Mouse (Mus musculus) telencephalon, adult 2 months (tissue): ENCODE results near the gene Ppat.
"Not testable (repeated sequence)": the region's sequence is repeated elsewhere in the genome, so short reads cannot be mapped to it uniquely, and the experiment has no call there.

Experiments used
- DNase-seq: peaks from one replicate; pipeline ENCODE4 v3.0.0-alpha.2; 2011; ENCODE audit warnings: low read depth, low spot score

Ppat gene

GRCm38 (mm10) chr5:76947758-76948157, 3.6 kb downstream of the Ppat start:
- DNase-seq: no peak

- no peak for DNase-seq
These were observed 4.2 kb downstream of the Ppat start for GRCm38 (mm10) chr5:76947142-76947541.

GRCm38 (mm10) chr5:76945678-76946033, 5.7 kb downstream of the Ppat start:
- no peak for DNase-seq

- no peak for DNase-seq
These were observed 6.3 kb downstream of the Ppat start for GRCm38 (mm10) chr5:76944965-76945677.

- no peak for DNase-seq
These were observed 8.9 kb downstream of the Ppat start for GRCm38 (mm10) chr5:76942505-76942904.

- DNase-seq: no peak
These were observed 9.4 kb downstream of the Ppat start for GRCm38 (mm10) chr5:76941975-76942374.

- no peak for DNase-seq
These were observed 11.7 kb downstream of the Ppat start for GRCm38 (mm10) chr5:76939717-76940116.

- DNase-seq: no peak
These were observed 22.0 kb downstream of the Ppat start for GRCm38 (mm10) chr5:76929180-76929877.

- DNase-seq: peak; percentile 64
These were observed 23.1 kb downstream of the Ppat start for GRCm38 (mm10) chr5:76928124-76928832.

GRCm38 (mm10) chr5:76924296-76924695, 27.1 kb downstream of the Ppat start:
- DNase-seq: no peak

- no peak for DNase-seq
These were observed 27.9 kb downstream of the Ppat start for GRCm38 (mm10) chr5:76923428-76923827.

GRCm38 (mm10) chr5:76922833-76923232, 28.5 kb downstream of the Ppat start:
- no peak for DNase-seq

GRCm38 (mm10) chr5:76912522-76912921, 38.9 kb downstream of the Ppat start:
- not testable (repeated sequence) for DNase-seq

- DNase-seq: no peak
These were observed 40.6 kb downstream of the Ppat start for GRCm38 (mm10) chr5:76910807-76911206.

GRCm38 (mm10) chr5:76906155-76906499, 45.3 kb downstream of the Ppat start:
- no peak for DNase-seq

- DNase-seq: peak; percentile 92
These were observed 45.8 kb downstream of the Ppat start, which contains the start of gene Aasdh for GRCm38 (mm10) chr5:76905405-76906154. Aasdh (minus strand) TSS chr5:76905514.

GRCm38 (mm10) chr5:76904713-76905404, 46.5 kb downstream of the Ppat start:
- no peak for DNase-seq

GRCm38 (mm10) chr5:76902131-76902530, 49.2 kb downstream of the Ppat start:
- DNase-seq: no peak

GRCm38 (mm10) chr5:76893084-76893483, 58.3 kb downstream of the Ppat start:
- no peak for DNase-seq

- no peak for DNase-seq
These were observed 58.8 kb downstream of the Ppat start for GRCm38 (mm10) chr5:76892608-76893007.

GRCm38 (mm10) chr5:76887011-76887410, 64.4 kb downstream of the Ppat start:
- no peak for DNase-seq
